Mouse (Mus musculus): ENCODE data around the gene Alg3.

The Alg3 gene

DNA sequence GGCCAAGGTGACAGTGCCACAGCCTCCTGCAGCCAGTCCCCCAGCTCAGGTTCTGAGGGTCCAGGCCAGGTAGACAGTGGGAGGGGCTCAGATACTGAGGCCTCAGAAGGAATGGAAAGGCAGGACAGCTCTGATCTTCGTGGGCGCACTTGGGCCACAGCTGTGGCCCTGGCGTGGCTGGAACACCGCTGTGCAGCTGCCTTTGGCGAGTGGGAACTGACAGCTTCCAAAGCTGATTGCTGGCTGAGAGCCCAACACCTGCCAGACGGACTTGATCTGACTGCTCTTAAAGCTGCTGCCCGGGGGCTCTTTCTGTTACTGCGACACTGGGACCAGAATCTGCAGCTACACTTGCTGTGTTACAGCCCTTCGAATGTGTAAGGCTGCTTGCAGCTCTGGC is 6.8 kb downstream of the Alg3 start:
- no peak for DNase-seq (ENCODE audit: low spot score)

DNA sequence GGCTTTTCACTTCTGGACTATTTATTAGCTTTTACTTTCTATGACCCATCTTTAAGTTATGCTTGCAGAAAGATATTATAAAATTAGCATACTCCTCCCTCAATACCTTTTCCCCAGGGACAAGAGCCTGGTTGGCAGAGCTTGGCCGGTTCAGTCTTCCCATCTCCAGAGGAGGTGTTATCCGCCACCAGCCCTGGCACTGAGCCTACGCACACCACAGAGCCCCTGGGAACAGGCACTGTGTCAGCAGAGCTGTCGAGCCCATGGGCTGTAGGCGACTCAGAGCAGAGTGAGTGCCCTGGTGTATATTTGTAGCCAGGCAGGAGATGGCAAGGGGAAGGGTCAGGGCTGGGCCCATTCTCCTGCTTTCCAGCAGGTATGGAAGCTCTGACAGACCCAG is 11.0 kb downstream of the Alg3 start:
- DNase-seq (ENCODE audit: low spot score) = no peak

DNA sequence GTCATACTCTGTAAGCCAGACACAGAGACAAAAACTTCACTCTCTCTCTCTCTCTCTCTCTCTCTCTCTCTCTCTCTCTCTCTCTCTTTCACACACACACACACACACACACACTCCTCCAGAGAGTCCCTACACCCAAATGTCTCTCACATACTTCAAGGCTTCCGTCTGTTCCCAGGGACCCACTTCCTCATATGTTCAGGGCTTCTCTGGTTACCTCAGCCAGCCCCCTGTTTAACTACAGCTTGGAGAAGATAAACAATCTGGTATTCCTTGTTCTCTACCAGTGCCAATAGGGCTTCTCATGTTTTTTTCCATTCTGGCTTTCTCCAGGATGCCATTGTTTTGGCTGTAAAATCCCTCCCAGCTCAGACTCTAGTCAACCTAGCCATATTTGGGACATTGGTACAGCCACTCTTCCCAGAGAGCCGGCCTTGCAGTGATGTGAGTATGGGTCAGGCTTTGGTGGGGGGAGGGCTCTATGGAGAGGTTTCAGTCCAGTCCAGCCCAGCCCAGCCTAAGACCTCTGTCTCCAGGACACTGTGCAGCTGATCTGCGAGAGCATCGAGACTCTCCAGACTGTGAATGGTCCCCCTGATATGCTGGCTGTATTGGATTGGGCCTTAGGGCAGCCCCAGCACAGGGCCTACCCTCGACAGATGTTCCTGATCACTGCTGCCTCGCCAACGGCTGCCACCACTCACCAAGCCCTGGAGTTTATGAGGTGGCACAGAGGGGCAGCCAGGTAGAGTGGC is 14.7 kb downstream of the Alg3 start:
- no peak for DNase-seq (ENCODE audit: low spot score)

DNA sequence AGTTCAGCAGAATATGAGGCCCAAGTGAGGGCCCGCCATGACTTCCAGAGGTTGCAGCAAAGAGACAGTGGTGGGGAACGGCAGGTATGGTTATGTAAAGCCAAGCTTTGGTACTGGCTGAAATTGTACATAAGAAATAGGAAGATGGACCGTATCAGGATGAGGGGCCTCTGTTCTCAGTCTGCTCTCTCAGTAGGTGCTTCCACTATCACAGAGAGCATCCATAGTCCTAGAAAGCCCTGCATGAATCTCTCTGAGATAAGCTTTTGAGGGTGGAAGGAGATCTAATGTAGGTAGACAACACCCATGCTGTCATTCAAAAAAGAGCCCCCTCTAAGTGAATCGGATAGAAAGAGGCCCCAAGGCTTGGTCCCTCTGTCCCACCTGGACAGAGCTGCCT is 15.8 kb downstream of the Alg3 start:
- DNase-seq (ENCODE audit: low spot score) = no peak

DNA sequence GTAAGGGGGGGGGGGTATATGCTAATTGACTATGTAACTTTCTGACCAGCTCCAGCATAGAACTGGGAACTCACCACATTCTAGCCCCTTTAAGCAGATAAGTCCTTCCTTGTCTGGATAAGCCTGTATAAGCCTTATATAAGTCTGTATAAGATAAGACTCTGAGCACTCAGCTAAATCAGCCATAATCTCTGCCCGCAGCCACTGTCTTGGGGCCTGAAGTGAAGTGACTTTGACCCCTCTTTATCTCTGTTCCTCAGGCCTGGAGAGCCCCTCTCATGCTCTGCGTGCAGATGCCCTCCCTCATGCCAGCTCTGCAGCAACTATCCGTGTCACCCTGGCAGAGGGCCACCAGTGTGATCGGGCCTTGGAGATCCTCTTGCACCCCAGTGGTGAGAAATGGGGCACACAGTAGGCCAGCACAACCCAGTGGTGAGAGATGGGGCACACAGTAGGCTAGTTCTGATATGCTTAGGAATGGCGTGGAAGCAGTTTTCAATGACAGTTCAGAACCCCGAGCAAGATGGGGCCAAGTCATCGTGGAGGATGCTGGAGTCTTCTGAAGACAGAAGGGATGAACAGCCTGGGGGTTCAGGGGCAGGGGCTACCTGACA is 16.4 kb downstream of the Alg3 start:
- DNase-seq (ENCODE audit: low spot score) = no peak

DNA sequence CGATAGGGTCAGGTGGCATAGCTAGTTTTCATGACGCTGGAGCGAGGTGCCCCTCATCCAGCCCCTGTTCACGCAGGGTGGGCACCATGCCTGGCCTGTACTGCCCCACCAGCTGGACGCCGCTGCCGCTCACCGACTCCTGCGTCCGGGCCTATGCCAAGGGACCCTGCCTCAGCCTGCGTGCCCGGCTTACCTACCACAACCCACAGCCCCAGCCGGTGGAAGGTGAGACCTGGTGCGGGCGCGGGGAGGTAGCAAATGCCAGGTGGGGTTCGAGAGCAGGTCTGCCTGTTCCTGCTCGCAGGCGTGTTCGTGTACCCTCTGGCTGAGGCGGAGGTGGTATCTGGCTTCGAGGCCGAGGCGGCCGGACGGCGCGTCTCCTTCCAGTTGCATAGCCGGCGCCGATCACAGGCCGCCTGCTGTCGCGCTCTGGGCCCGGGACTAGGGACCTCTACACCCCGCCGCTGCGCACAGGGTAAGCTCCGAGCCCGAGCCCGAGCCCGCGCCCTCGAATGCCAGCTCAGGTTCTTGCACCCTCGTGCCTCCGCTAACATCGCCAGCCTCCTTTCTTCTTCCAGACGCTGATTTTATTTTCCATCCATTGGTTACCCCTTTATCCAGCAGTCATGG is 20.3 kb downstream of the Alg3 start:
- no peak for DNase-seq (ENCODE audit: low spot score)

DNA sequence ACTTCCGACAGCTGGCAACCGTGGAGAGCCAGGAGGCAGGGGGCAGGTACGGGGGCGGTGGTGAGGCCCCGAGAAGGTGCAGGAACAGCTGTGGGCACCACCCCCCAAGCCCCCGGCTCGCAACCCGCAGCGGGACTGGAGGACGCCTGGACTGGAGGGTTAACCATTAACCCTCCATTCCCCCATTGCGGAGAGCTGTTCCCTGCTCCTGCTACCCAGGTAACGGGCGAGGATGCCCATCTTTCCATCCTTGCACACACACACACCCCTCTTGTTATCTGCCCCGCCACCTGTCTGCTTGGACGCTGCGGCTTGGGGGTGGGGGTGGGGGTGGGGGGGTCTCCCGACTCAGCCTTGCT is 20.9 kb downstream of the Alg3 start:
- DNase-seq (ENCODE audit: low spot score) = no peak

DNA sequence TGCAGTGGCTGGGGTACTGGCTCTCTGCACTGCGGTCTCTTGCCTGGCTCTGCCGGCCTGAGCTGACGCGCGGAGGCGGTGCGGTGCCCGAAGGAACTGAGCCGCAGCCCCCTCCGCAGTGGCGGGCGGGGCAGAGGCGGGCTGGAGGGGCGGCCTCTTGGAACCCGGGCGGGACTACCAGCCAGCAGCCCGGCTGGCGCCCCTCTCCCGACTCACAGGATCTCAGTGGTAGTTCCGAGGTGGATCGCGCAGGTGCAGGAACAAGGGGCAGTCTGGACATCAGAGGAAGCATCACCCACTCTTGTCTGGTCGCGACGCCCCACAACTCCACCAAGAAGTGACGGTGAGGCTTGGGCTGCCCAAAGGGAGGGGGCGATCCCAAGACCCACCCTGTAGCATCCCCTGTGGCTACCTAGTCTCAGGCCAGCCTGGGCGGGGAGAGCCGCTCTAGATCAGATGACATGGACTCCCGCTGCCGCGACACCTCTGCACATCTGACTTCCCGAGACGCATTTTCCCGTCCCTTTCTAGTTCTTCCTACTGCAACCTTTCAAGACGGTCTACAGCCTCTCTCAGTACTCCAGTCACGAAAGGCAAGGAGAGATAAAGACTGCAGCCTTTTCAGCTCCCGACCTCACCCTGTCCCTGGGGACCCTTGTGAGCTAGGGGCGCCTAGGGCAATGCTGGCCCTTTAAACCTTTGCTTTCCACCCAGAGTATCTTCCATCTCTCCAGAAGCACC is 21.4 kb downstream of the Alg3 start:
- DNase-seq (ENCODE audit: low spot score) = no peak

DNA sequence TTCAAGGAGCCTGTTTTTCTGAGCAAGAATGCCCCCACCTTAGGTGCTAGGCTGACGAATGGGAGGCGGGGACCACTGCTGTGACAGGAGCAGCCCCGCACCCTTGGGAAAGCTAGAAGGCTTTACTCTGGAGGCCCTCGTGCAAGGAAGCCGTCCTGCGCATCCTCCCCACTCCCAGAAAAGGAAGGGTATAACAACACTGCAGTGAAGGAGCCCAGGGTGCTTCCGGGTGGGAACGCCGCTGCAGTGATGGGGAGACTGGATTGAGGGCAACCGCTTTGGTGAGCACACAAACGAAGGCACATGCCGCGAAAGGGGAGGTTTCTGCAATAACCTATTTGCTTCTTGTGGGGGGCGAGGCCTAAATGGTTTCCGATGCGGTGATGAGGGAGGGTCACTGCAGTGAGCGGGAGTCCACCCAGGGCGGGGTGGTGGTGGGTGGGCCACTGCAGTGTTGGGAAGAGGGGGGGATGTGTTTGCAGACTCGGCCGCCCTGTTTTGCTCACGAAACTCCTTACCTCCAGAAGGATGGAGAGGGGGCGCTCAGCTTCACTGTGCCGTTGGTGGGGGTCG is 22.1 kb downstream of the Alg3 start, which contains the start of gene Vwa5b2:
Vwa5b2 (plus strand) TSS at position 106 of the 573 bp plus-strand sequence.
- DNase-seq (ENCODE audit: low spot score) = no peak

DNA sequence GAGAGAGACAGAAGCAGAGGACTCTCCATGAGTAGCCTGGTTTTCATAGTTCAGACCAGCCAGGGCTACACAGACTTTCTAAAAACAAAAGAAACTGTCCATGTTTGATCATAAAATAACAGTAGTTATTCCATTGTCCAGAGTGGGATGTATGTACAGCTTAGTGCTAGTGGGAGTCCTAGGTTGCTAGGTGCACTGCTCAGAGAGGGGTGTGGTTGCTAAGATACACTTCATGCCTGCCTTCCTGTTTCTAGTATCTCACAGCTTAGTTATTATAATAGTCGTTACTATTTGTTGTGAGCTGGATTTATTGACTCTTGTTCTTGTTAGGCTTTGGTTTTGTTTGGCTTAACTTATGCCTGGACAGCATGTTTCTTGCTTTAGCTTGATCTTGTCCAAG is 46.5 kb downstream of the Alg3 start:
- DNase-seq (ENCODE audit: low spot score) = no peak

DNA sequence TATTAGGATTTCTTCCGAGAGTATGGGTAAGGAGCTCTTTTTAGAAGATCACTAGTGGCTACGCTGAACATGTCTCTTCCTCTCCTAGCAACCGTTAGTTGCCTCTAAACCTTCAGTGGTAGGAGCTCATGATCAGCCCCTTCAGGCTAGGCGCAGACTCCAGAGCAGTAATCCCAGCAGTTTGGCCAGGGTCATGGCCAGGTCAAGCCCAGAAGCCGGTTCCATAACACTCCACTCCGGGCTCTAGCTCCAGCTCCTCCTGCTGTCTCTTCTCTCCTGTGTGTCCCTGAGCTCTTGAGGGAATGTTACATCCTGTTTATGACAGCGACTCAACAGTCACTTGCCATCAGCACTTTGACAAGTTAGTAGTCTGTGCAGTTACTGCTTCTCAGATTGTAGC is 54.2 kb downstream of the Alg3 start:
- no peak for DNase-seq (ENCODE audit: low spot score)
